Mouse (Mus musculus): ENCODE measurements around the gene Tradd. TPM values are rescaled to one million over a fixed set of nuclear protein-coding genes. Genes with fewer than 3 reads are reported as not detected.
"Not testable (repeated sequence)": the region's sequence is repeated elsewhere in the genome, so short reads cannot be mapped to it uniquely, and the experiment has no call there.

The Tradd gene
- polyA plus RNA-seq, 1 experiment from 2014 or later = 23.2 TPM

DNA sequence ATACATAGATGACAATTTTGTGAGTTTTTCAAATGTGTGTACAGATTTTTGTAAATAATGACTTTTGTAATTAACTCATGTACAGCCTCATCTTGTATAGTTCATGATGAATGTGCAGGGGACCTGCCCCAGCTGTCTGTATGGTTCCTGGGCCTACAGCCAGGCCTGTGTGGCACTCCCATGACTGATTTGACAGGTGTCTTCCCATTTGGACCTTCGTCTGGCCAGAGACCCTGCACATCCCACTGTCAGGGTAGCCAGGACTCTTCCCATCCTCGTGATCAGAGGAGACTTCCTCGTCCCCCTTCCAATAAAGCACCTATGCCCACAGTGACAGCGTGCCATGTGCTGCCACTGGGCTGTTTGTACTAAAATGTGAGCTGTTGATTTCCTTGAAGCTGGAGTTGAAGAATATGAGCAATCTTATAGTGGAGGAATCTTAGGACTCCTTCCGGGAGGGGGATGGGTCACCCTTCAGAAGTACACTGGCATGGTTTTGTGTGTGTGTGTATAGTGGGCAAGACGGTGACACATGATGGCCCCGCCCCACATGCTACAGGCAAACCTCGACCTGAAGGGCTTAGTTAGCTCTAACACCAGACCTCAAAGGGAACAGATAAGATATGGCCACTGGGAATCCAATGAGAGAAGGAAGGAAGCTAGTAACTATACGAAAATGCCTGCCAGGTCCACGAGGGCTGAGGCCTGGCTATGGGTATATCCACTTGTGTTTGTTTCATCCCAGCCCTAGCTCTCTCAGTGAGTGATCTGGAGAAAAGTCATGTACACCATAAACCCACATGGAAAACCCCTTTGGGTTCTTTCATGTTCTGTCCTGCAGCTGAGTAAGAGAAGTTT, 11.5 kb downstream of the Tradd start:
- ATAC-seq (ENCODE audit: low FRiP score, low read depth) = no peak
- Histone ChIP-seq H3K9me3 (no peaks in the 10 kb centered on the region), H3K36me3 (peaks cover 53% of the 10 kb centered on the region), H3K27me3 (peaks cover 21% of the 10 kb centered on the region), H3K27ac (no peak overlapping the region), H3K4me1 (peaks cover 20% of the 10 kb centered on the region), H3K4me3 (no peak overlapping the region), H3K9ac (0 out of 2 replicates have a peak overlapping the region, but pooled peaks have one; percentile 76), H3K4me2 (replicated peaks) (peak overlapping the region; percentile 90)
- 87% methylated on average over 10 of the region's 10 CpGs for WGBS

DNA sequence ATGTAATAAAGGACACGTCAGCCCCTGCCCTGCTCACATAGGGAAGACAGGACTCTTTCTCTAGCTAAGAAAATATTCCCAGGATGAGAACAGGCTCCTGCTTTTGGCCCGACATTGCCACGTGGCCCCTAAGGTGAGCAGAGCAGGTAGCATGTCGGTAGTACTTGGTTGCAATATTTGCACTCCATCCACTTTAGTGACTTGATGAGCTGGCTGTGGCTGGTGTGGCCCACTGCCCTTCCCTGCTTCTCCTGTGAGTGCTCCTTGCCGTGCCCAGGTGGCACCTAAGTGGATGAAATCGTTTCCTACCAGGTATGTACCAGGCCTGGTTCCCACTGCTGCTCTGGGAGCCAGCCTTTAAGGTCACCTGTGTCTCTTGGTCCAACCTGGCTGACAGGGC, 12.5 kb downstream of the Tradd start:
- Histone ChIP-seq H3K27ac (no peak overlapping the region), H3K36me3 (peaks cover 60% of the 10 kb centered on the region), H3K4me1 (peaks cover 20% of the 10 kb centered on the region), H3K9ac (no peak overlapping the region), H3K4me2 (replicated peaks) (no peak overlapping the region), H3K4me3 (no peak overlapping the region), H3K9me3 (no peaks in the 10 kb centered on the region), H3K27me3 (peaks cover 13% of the 10 kb centered on the region)
- 91% methylated on average over 6 of the region's 6 CpGs for WGBS
- ATAC-seq (ENCODE audit: low FRiP score, low read depth) = no peak

DNA sequence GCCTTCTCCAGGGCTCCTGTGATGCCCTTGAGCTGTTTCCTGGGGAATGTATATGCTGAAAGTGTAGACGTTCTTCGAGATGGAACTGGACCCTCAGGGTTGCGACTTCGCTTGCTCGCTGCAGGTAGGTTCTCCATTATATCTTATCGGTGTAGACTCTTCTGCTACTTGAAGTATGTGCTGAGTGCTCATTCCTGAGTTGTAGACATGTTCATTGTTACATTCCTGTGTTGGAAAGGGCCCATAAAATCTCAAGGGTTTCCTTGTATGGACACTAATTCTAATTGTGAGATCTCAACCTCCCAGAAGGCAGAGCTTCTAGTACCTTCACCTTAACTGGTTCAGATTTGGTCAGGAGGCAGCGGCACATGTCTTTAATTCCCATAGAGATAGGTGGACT, 23.4 kb downstream of the Tradd start:
- no peak for ATAC-seq (ENCODE audit: low FRiP score, low read depth)
- Histone ChIP-seq H3K4me3 (no peak overlapping the region), H3K27ac (no peak overlapping the region), H3K4me1 (no peaks in the 10 kb centered on the region), H3K36me3 (peaks cover 56% of the 10 kb centered on the region), H3K27me3 (no peaks in the 10 kb centered on the region), H3K9me3 (no peaks in the 10 kb centered on the region), H3K9ac (no peak overlapping the region), H3K4me2 (replicated peaks) (no peak overlapping the region)
- WGBS = 97% methylated on average over 7 of the region's 7 CpGs

DNA sequence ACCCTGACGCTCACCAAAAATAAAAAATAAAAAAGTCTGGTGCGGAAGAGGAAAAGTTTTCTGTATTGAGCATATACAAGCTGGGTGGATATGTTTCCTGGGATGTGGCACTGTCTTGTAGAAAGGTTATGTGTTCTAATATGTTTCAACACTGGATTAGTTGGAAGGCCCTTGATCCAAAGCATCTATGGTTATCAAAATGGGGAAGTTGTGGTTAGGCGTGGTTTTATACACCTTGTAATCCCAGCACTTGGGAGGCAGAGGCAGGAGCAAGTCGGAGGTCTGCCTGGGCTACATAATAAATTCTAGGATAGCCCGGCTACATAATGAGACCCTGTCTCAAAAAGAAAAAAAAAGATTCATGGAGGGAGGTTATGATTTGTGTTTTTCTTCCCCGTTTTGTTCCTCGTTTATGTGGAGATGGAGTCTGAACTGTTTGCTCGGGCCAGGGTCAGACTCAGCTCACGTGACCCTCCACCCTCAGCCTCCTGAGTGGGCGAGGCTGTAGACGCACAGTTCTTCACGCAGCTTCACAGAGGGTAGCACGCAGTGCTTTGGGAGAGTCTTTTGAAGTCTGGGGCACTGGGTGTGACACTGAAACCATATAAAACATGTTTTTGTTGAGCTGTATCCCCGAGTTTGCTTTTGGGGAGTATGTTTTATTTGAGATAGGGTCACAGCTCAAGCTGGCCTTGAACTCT, 26.8 kb downstream of the Tradd start:
- Histone ChIP-seq H3K4me3 (no peak overlapping the region), H3K9me3 (no peaks in the 10 kb centered on the region), H3K36me3 (peaks cover 64% of the 10 kb centered on the region), H3K9ac (no peak overlapping the region), H3K4me1 (no peaks in the 10 kb centered on the region), H3K27me3 (no peaks in the 10 kb centered on the region), H3K4me2 (replicated peaks) (no peak overlapping the region), H3K27ac (no peak overlapping the region)
- 94% methylated on average over 14 of the region's 14 CpGs for WGBS
- ATAC-seq (ENCODE audit: low FRiP score, low read depth) = no peak

DNA sequence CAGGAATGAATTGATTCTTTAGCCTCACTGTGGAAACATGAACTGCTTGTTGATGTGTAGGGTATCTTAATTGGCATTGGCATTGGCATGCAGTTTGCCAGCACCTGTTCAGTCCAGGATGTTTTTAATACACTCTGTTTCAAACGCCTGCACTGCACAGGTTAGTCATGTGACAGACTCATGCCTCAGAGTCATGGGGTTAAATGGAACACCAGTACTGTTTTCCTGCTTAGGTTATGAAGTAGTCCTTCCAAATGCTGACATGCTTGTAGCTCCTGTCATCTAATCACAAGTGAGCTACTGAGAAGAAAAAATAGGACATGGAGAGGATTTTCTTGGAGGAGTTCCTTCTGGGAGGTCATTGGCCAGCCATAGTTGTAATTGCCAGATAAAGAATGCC, 29.2 kb downstream of the Tradd start:
- Histone ChIP-seq H3K4me2 (replicated peaks) (no peak overlapping the region), H3K27me3 (no peaks in the 10 kb centered on the region), H3K9me3 (no peaks in the 10 kb centered on the region), H3K36me3 (peaks cover 43% of the 10 kb centered on the region), H3K9ac (no peak overlapping the region), H3K4me1 (no peaks in the 10 kb centered on the region), H3K27ac (no peak overlapping the region), H3K4me3 (no peak overlapping the region)
- no peak for ATAC-seq (ENCODE audit: low FRiP score, low read depth)
- 68% methylated on average over 1 of the region's 1 CpGs for WGBS

DNA sequence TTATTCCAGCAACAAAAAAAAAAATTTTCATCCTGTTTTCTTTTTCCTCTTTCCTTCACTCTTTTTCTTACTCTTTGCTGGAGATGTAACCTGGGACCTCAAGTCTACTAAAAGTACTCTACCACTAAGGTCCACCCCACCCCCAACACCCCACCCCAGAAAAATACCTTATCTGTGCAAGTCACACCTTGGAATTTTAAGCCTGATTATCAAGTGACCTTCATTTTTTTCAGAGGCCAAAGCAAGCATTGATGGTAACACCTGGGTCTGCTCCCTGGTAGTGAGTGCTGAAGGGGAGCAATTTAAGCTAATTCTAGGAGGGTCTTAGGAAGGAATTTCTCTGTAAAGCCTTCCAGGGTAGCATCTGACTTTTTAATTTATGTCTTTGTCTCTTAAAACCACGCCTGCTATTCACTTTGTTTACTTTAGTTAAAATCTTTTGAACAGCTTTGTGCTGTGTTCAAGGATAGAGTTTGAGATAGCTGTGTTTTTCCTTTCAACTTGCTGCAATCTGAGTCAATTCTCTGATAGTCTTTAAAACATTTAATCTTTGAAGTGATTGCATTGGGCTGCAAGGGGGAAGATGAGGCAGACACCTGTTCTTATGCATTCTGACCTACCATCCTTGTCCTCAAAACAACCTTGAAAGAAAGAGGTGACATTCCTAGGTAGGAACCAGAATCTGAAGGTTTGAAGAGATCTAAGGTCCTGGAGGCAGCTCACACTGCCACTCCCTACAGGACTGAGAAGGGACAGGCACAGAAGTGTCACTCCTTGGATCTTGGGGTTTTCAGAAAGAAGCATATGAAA, 31.1 kb downstream of the Tradd start:
- Histone ChIP-seq H3K4me3 (no peak overlapping the region), H3K27me3 (no peaks in the 10 kb centered on the region), H3K9me3 (no peaks in the 10 kb centered on the region), H3K36me3 (peaks cover 27% of the 10 kb centered on the region), H3K27ac (no peak overlapping the region), H3K4me2 (replicated peaks) (no peak overlapping the region), H3K9ac (no peak overlapping the region), H3K4me1 (no peaks in the 10 kb centered on the region)
- no peak for ATAC-seq (ENCODE audit: low FRiP score, low read depth)
- WGBS = 49% methylated on average over 1 of the region's 1 CpGs

DNA sequence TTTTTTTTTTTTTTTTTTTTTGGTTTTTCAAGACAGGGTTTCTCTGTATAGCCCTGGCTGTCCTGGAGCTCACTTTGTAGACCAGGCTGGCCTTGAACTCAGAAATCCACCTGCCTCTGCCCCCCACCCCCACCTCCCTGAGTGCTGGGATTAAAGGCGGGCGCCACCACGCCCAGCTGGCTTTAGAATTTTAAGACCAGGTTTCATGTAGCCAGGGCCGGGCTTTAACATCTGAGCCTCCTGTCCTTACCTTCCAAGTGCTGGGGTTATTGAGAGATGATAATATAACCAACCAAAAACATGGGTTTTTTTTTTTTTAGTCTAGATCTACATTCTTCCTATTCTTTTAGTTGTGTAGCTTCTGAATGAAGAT, 32.1 kb downstream of the Tradd start:
- H3K36me3 ChIP-seq = peaks cover 24% of the 10 kb centered on the region
- not testable (repeated sequence) for H3K4me2 ChIP-seq (replicated peaks); ATAC-seq (ENCODE audit: low FRiP score, low read depth); H3K27me3 ChIP-seq; H3K4me1 ChIP-seq; H3K27ac ChIP-seq; H3K9me3 ChIP-seq; H3K4me3 ChIP-seq; H3K9ac ChIP-seq
- 79% methylated on average over 4 of the region's 4 CpGs for WGBS

DNA sequence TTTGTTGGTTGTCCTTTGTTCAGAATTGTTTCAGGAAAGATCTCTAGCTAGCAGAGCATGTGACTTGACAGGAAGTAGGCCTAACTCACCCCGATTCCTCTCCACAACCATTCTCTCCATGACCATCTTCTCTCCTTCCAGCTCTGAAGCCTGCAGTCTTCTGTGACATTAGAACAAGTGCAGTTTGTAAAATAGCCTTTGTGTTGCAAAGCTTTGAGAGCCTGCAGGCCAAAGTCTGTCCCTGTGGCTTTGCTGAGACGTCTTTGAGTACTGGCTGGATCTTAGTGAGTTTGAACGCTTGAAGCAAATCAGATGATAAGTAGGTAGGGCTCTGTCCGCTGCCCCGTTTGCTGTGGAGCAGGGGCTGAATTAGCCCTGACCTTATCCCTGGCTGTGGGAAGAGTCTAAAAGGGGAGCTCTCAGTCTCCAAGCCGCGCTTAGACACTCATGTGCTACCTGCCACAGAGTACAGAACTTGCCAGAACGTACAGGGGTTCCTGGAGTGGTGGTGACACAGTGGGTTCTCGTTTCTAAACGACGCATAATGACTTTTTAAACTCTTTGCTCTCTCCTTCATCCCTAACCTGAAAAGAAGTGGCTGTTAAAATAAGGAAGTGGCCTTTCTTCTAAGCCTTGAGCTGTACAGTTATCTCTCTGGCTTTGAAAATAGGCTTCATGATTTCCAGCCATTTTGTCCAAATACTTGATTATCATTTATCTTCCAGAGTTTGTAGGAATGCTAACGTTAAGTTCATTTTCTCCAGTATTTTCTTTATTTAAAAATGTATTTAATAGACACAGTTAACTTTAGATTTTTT, 32.7 kb downstream of the Tradd start:
- no peaks in the 10 kb centered on the region for H3K27me3 ChIP-seq
- no peak overlapping the region for H3K27ac ChIP-seq
- no peak overlapping the region for H3K4me2 ChIP-seq (replicated peaks)
- no peak overlapping the region for H3K4me3 ChIP-seq
- peaks cover 22% of the 10 kb centered on the region for H3K36me3 ChIP-seq
- 0 out of 2 replicates have a peak, but pooled peaks cover under 1% of the 10 kb centered on the region for H3K4me1 ChIP-seq
- no peak for ATAC-seq (ENCODE audit: low FRiP score, low read depth)
- no peak overlapping the region for H3K9ac ChIP-seq
- WGBS = 89% methylated on average over 12 of the region's 12 CpGs
- H3K9me3 ChIP-seq = no peaks in the 10 kb centered on the region

DNA sequence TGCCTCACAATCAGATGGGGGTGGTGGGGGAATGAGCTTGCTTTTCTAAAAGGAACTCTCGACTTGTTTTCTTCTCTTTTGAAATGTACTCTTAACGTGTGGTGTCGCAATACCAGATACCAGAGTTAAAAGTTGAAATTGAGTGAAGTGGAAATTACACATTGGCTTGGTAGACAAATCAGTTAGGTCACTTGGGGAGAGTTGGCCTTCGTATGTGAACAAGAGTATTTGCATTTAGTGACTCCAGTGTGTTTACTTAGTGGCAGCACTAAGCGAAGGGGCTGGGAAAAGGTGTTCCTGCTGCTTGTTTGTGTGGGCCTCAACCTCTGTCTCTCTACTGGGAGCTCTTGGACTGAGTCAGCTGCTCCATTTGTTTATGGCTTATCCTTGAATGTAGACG, 38.5 kb downstream of the Tradd start:
- H3K9me3 ChIP-seq = no peaks in the 10 kb centered on the region
- H3K27me3 ChIP-seq = no peaks in the 10 kb centered on the region
- peak overlapping the region; percentile 96 for H3K4me3 ChIP-seq
- H3K9ac ChIP-seq = peak overlapping the region; percentile 93
- WGBS = 22% methylated on average over 6 of the region's 6 CpGs
- peaks cover 19% of the 10 kb centered on the region for H3K4me1 ChIP-seq
- no peak for ATAC-seq (ENCODE audit: low FRiP score, low read depth)
- no peaks in the 10 kb centered on the region for H3K36me3 ChIP-seq
- no peak overlapping the region for H3K27ac ChIP-seq
- H3K4me2 ChIP-seq (replicated peaks) = peak overlapping the region; percentile 81

DNA sequence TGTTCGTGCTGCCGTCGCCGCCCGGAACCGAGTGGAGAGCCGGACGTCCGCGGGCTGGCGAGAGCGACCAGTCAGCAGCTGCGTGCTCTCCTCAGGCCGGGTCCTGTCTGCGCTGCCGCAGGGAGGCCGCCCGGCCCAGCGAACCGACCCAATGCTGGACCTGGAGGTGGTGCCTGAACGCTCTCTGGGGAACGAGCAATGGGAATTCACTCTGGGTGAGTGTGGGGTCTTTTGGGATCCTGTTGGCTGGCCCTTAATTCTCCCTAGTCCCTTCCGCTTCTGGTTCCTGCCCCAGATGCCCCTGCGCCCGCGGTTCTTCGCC, 39.2 kb downstream of the Tradd start:
- H3K9me3 ChIP-seq = no peaks in the 10 kb centered on the region
- H3K4me1 ChIP-seq = peaks cover 19% of the 10 kb centered on the region
- no peak for ATAC-seq (ENCODE audit: low FRiP score, low read depth)
- H3K4me2 ChIP-seq (replicated peaks) = peak overlapping the region; percentile 81
- under 1% methylated on average over 27 of the region's 27 CpGs for WGBS
- H3K4me3 ChIP-seq = peak overlapping the region; percentile 96
- H3K36me3 ChIP-seq = no peaks in the 10 kb centered on the region
- H3K9ac ChIP-seq = peak overlapping the region; percentile 93
- H3K27me3 ChIP-seq = no peaks in the 10 kb centered on the region
- H3K27ac ChIP-seq = peak overlapping the region; percentile 77; the same call in 1 of the 2 replicates

DNA sequence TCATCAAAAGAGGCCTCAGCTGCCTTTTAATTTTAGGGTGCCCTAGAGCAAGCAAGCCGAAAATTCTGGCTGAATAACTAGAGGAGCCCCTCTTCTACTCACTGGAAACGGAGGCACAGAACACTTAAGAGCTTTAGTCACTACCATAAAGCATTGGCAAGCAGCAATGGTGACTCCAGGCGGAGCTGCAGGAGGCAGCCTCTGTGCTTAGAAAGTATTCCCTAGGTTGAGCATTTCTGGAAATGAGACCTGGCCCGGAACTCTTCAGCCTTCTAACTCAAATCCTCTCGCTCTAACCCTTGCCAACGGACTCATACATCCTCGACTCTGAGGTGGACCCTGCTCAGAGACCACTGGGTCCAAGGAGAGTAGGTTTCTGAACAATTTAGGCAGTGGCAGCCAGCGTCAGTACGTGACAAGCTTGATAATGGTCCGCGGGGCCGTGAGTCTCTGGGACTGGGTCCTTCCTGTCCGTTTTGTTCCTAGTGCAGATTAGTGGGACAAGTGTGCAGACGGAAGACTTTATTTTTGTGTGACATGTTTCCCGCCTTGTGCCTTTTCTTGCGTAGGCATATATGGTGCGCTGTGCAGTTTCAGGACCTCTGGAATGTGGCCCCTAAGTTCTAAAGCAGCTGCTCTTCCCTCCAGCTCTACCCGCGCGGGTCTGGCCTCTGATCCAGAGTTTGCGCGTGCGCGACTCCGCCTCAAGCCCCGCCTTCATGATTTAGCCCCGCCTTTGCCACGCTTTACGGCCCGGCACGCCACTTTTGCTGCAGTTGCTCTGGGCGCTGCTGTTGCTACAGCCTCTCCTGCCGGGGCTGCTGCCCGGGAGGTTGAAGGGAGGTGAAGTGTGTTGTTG, 39.8 kb downstream of the Tradd start, which contains the start of gene D230025D16Rik:
Gene D230025D16Rik, plus strand, starts transcription at position 733 of the 859 bp plus-strand sequence.
- WGBS = 2% methylated on average over 34 of the region's 34 CpGs
- Histone ChIP-seq H3K36me3 (no peaks in the 10 kb centered on the region), H3K27me3 (no peaks in the 10 kb centered on the region), H3K4me1 (peaks cover 19% of the 10 kb centered on the region), H3K4me3 (peak within 1 kb of the TSS; percentile 96), H3K4me2 (replicated peaks) (peak within 1 kb of the TSS; percentile 81), H3K9ac (peak within 1 kb of the TSS; percentile 93), H3K27ac (peak within 1 kb of the TSS; percentile 90), H3K9me3 (no peaks in the 10 kb centered on the region)
- ATAC-seq (ENCODE audit: low FRiP score, low read depth) = peak; percentile 93

All from limb, embryonic 13.5 days (tissue).